Mouse (Mus musculus): ENCODE results near the gene Dnpep.

Dnpep gene

DNA sequence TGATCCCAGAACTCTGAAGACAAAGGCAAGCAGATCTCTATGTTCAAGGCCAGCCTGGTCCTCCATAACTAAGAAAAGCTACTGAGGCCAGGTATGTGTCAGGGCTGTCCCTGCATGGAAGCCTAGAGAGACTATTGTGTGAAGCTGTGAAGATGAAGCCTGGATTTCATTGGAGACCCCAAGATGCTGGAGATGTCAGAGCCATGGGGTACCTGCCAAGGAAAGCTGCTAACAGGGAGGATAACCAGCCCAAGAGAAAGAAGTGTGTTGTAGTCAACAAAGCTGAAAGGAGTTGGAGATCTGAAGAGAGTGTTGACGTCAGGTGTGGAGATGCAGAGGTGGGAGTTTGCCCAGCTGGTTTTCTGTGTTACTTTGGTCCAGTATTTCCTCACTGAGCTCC lies 13.5 kb upstream of the Dnpep start:
- in situ Hi-C loops (cut with MseI, MboI), result no loop called here

DNA sequence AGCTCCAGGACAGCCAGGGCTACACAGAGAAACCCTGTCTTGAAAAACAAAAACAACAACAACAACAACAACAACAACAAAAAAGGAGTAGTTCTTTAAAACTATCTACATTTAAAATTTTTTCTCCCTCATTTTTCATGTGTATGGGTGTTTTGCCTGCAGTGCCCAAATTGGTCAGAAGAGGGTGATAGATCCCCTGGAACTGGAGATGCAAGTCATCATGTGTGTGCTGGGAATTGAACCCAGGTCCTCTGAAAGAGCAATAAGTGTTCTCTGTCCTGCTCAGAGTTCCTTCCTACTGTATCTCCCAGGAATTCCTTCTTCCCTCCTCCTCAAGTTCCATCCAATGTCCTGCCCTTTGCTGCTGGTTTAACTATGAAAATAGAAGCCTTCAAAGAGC lies 9.7 kb upstream of the Dnpep start:
- in situ Hi-C loops (cut with MseI, MboI), result no loop called here

DNA sequence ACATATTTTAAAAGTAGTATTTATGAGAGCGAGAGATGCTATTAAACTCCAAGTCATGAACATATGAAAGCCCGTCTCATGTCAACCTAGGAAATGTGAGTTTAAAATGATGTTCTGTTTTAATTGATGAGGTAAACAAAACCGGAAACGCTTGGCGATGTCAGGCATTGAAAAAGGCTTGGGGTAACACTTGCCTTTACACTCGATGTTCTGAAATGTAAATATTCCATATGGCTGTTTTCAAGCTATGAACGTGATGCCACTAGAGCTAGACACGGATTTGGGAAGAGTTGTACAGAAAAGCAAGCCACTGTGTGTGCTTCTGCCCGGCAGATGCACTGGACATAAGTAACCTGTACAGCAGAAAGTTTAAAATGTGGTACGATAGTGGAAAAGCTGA lies 1.4 kb upstream of the Dnpep start:
- in situ Hi-C loops (cut with MseI, MboI), result no loop called here

GRCm38 (mm10) chr1:75318736-75319135 lies 946 bp upstream of the Dnpep start:
- in situ Hi-C loops (cut with MseI, MboI), result no loop called here

GRCm38 (mm10) chr1:75318301-75318700 lies 511 bp upstream of the Dnpep start:
- in situ Hi-C loops (cut with MseI, MboI), result no loop called here

DNA sequence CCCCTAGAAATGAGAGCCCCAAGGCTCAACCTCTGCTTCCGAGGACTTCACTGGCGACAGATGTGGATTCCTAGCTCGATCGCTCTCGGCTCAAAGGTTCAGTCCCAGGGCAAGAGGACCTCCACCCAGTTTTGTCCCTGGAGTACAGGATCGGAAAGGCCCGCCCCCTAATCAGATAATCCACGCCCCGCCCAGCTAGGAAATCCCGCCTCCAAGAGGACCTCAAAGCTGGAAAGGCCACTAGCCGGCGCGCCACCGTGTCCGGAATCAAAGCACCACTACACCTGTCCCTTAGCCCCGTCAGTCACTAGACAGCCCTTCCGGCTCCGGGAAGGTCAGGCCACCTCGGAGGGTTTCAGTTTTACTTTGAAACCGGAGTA lies 939 bp downstream of the Dnpep start:
- in situ Hi-C loops (cut with MseI, MboI), result no loop called here

DNA sequence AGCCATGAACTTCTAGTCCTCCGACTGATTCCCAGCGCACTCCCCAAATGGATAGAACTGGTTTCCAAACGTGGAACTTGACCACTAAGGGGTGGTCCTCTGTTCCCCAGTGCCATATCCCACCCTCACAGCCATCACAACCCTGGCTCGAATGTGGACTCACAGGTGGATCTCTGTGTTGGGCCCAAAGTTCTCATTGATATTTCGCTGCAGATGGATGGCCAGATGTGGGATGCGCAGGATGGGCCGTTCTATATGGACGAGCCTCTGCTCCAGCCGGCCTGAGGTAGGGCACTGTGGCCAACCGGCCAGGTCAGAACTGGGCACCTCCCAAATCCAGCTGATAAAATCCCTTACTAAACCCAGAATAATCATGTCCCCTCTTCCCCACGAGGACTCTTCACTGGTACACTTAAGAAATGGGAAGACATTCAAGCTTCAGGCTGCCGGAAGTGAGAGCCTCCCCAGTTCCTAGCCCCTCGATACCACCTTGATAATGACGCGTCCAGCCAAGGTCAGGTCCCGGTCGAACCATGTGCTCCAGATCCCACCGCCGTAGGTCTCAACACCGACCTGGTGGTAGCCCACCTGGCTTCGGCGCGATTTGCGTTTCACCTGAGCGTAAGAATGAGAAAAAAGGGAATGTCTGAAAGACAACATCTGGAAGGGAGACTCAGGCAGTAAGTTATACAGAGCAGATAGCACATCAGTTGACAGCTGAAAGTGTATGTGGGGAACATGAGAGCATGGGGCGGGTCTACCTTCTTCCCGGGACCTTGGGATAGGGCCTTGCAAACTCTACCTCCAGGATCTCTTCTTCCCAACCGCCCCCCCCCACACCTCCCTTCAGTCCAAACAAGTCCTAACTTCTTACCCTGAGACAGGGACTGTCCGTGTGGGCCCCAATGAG lies 2.1 kb downstream of the Dnpep start:
- in situ Hi-C loops (cut with MseI, MboI), result no loop called here

- in situ Hi-C loops (cut with MseI, MboI), result no loop called here
These were observed 2.8 kb downstream of the Dnpep start for GRCm38 (mm10) chr1:75315011-75315410.

DNA sequence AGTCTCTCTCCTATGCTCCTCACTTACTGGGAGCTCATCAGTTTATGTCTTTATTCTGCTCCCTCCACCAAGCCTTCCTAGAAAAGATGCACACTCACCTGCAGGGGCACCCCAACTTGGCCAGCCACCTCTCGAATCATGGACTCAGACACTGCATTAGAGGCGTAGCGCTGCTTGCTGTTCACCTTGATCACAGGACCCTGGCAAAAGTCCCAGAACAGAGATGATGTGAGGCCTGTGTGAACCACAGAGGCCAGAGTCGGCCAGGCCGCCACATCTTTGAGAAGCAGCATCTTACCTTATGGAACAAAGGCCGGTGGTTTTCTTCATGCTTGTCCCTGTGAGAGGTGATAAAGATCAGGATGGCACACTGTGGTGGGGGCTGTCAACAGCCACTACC lies 6.1 kb downstream of the Dnpep start:
- in situ Hi-C loops (cut with MseI, MboI), result no loop called here

GRCm38 (mm10) chr1:75304662-75305061 lies 13.1 kb downstream of the Dnpep start:
- in situ Hi-C loops (cut with MseI, MboI), result no loop called here

DNA sequence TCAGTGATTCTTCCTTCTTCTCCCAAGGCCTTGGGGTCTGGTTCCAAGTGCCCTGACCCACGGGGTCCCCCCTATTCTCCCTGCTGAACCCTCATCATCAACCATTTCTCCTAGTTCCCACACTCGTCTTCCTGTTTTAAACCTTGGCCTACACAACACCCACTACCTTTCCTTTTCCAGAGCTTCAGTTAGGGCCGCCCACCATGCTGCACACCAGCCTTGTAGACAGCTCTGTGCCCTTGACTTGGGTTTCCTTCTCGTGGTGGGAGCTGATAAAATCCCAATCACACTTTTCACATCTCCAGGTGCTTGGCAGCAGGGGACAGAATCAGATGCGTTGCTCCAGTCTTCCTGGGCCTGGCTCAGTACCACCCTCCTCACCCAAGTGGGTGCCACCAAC lies 23.5 kb downstream of the Dnpep start:
- in situ Hi-C loops (cut with MseI, MboI), result no loop called here

DNA sequence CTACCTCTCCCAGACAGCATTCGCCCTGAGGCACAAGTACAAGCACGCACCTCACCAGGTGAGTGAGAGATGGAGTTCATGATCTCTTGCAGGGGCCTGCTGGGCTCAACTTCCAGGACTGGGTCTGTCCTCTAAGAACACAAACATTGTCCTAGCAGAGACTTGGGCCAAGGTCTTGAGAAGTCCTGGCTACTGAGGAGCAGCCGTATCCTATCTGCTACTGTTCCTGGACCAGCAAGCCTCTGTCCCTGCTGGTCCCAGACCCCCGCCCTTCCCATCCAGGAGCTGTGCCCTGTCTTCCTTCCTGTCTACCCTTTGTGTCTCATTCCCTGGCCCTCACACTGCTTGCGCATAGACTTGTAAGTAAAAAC lies 24.5 kb downstream of the Dnpep start:
- in situ Hi-C loops (cut with MseI, MboI), result no loop called here

GRCm38 (mm10) chr1:75292476-75293330 lies 25.1 kb downstream of the Dnpep start:
- in situ Hi-C loops (cut with MseI, MboI), result no loop called here

- in situ Hi-C loops (cut with MseI, MboI), result no loop called here
These were observed 26.5 kb downstream of the Dnpep start for GRCm38 (mm10) chr1:75291321-75291720.

DNA sequence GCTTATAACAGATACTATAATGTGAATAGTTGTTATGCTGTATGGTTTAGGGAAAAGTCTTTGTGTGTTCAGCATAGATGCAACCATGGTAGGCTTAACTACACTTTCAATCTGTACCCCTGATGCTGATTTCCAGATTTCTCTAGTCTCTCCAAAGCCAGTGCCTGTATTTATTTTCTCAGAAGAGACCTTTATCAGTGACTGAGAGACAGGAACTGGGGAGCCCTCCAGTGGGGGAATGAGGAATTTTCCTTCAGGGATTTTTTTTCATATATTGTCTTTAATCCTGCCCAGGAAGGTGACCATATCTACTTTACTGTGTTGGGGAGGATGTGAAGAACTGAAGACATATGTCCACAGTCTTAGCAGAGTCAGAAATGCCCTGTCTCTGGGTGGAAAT lies 27.2 kb downstream of the Dnpep start:
- in situ Hi-C loops (cut with MseI, MboI), result no loop called here

DNA sequence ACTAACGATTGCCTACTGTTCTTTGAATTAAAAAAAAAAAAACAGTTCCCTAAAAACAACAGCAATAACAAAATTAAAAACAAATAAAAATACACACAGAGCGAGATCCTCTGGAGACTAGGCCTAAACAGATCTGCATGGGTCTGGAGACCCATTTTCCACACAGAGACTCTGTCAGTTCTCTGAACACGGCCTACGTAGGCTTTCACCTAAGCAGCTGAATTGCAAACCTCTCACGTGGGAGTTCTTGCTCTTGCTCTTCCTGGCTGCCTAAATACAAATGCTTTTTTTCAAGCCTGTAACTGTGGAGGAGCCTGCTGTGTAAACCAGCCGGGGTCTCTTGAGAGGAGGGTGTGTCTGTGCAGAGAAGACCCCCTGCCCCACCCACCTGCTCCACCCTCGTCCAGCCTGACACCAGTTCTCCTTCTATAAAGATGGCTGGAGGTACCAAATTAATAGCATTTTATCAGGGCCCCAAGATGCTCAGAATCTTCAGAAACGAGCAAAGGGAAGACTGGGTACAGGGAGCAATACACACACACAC lies 27.8 kb downstream of the Dnpep start:
- in situ Hi-C loops (cut with MseI, MboI), result no loop called here

- in situ Hi-C loops (cut with MseI, MboI), result no loop called here
These were observed 28.4 kb downstream of the Dnpep start for GRCm38 (mm10) chr1:75289376-75289775.

GRCm38 (mm10) chr1:75284911-75285310 lies 32.9 kb downstream of the Dnpep start:
- in situ Hi-C loops (cut with MseI, MboI), result no loop called here

GRCm38 (mm10) chr1:75283017-75283416 lies 34.8 kb downstream of the Dnpep start:
- in situ Hi-C loops (cut with MseI, MboI), result no loop called here

- in situ Hi-C loops (cut with MseI, MboI), result no loop called here
These were observed 39.6 kb downstream of the Dnpep start, which contains the start of gene Resp18 for GRCm38 (mm10) chr1:75278228-75278627. TSS of gene Resp18 (minus strand) at chr1:75278415.

DNA sequence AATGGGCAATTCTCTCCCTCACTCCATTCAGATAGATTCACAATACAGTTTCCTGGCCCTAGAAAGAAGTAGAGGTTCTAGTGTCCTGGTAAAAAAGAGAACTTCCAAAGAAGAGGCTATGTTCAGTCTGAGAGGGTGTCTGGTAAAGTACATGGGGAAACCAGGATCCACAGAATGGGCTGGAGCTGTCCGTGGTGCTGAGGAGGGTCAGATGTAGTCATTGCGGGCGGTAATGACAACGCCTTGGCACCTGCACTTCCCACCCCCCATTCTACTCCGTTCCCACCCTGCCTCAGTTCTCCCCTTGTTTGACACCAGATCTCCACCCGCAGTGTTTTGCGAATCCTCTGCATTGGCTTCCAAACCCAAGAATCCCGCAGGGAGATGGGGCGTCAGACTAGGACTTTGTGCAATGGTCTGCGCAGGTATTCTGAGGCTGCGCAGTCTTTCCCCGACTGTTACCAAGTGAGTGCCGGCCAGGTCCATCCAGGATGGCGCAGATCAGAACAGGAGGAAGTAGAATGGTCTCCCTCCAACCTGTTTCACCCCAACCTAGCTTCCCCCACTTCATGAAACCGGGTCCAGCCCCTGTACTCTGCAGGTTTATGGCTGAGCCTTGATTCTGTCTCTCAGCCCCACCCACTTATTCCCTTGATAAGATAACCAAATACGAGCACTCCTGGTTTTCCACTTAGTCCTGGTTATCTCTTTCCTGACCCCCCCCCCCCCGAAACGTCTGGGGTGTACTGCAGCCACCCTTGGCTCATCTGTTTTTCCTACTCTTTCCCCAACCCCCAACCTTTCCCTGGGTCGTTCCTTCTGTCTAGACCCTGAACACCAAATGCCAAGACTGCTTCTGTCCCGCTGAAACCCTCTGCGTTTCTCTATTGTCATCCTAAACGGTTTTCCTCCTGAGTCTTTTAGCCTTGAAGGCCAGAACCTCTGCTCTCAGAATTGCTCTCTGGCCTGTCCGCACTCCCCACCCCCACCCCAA lies 40.3 kb downstream of the Dnpep start:
- in situ Hi-C loops (cut with MseI, MboI), result no loop called here

Measured in mouse trophoblast stem cell (cell line).